Mouse (Mus musculus): ENCODE measurements around the gene Tigd4. TPM values are rescaled to one million over a fixed set of nuclear protein-coding genes. Genes with fewer than 3 reads are reported as not detected.
"Not testable (repeated sequence)": the region's sequence is repeated elsewhere in the genome, so short reads cannot be mapped to it uniquely, and the experiment has no call there.

Tigd4 gene
- total RNA-seq (2014; rRNA removed): not detected in 2 replicates
- not detected in 2 replicates for polyA plus RNA-seq (2012; rRNA removed)

DNA sequence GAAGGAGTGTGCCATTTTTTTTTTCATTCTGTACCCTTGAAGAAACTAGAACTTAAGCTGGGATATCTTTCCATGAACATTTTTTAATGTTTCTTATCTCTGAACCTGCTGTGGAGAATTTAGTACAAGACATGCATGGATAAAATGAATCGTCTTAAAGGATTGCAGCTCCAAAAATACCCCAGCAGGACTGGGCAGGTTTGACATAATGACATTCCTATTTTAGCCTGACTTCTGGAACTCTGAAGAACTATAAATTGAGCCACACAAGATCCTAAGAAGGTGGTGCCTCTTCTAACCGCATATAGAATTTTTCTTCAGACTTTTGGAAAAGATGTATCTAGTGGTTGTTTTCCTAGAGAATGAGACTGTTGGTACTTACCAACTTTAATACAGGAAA lies at the start of gene Tigd4:
Gene Tigd4 (plus strand): TSS at position 301 of the 400 bp plus-strand sequence.
- DNase-seq (ENCODE audit: extremely low read depth, low read depth, low spot score): no peak
- WGBS: 90% methylated on average over 2 of the region's 2 CpGs
- no peaks in the 10 kb centered on the region for H3K36me3 ChIP-seq (ENCODE audit: control insufficient read depth, insufficient read depth, low read length)

DNA sequence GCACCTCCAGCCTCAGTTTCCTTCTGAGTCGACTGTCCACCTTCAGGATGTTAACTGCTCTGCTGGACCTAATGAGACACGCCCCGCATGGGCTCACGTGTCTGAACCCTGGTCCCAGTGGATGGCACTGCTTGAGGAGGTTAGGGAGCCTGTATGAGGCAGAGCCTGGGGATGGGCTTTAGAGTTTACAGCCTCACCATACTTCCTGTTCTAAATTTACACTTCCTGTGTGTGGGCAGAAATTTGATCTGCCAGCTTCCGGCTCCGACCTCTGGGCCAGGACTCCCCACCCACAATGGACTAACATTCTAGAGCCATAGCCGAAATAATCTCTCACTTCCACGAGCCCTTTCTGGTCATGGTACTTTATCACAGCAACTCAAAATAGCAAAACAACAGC lies 46.2 kb upstream of the Tigd4 start:
- no peak overlapping the region for H3K4me3 ChIP-seq (ENCODE audit: insufficient read depth, low read depth, low read length)
- WGBS: 77% methylated on average over 8 of the region's 8 CpGs
- no peak for DNase-seq (ENCODE audit: extremely low read depth, low read depth, low spot score)
- peaks cover 1% of the 10 kb centered on the region; the same call in 1 of the 2 replicates for H3K36me3 ChIP-seq (ENCODE audit: control insufficient read depth, insufficient read depth, low read length)
- peaks cover 5% of the 10 kb centered on the region; the same call in 1 of the 2 replicates for H3K4me1 ChIP-seq (ENCODE audit: control insufficient read depth, insufficient read depth, low read length)
- peaks cover 13% of the 10 kb centered on the region; the same call in 1 of the 2 replicates for H3K79me2 ChIP-seq (ENCODE audit: control insufficient read depth, insufficient read depth, low read length)
- no peak overlapping the region for H3K9ac ChIP-seq (ENCODE audit: low read depth, low read length)
- H3K27me3 ChIP-seq (ENCODE audit: control insufficient read depth, insufficient read depth, low read length): no peaks in the 10 kb centered on the region
- no peak for TF ChIP-seq POLR2A (IDR thresholded peaks at IDR 0.05; ENCODE audit: extremely low read depth, insufficient read depth, low read length)
- no peak overlapping the region for H3K27ac ChIP-seq (replicated peaks; ENCODE audit: insufficient read depth, low read depth, low read length)

More for the DNA sequence above, at the start of gene Tigd4:
- Histone ChIP-seq H3K27me3 (ENCODE audit: control insufficient read depth, insufficient read depth, low read length) (no peaks in the 10 kb centered on the region; the same call in 1 of the 2 replicates), H3K79me2 (ENCODE audit: control insufficient read depth, insufficient read depth, low read length) (no peaks in the 10 kb centered on the region), H3K4me3 (ENCODE audit: insufficient read depth, low read depth, low read length) (no peak within 1 kb of the TSS), H3K4me1 (ENCODE audit: control insufficient read depth, insufficient read depth, low read length) (peaks cover 3% of the 10 kb centered on the region; the same call in 1 of the 2 replicates), H3K9ac (ENCODE audit: low read depth, low read length) (no peak within 1 kb of the TSS), H3K27ac (replicated peaks; ENCODE audit: insufficient read depth, low read depth, low read length) (no peak within 1 kb of the TSS)
- no peak for TF ChIP-seq POLR2A (IDR thresholded peaks at IDR 0.05; ENCODE audit: extremely low read depth, insufficient read depth, low read length)
- no peak for TF ChIP-seq CTCF (IDR thresholded peaks at IDR 0.05; ENCODE audit: low read depth, low read length)

- Histone ChIP-seq H3K9ac (ENCODE audit: low read depth, low read length) (no peak overlapping the region), H3K4me3 (ENCODE audit: insufficient read depth, low read depth, low read length) (no peak overlapping the region), H3K36me3 (ENCODE audit: control insufficient read depth, insufficient read depth, low read length) (no peaks in the 10 kb centered on the region), H3K4me1 (ENCODE audit: control insufficient read depth, insufficient read depth, low read length) (no peaks in the 10 kb centered on the region; the same call in 1 of the 2 replicates), H3K27ac (replicated peaks; ENCODE audit: insufficient read depth, low read depth, low read length) (no peak overlapping the region), H3K27me3 (ENCODE audit: control insufficient read depth, insufficient read depth, low read length) (no peaks in the 10 kb centered on the region), H3K79me2 (ENCODE audit: control insufficient read depth, insufficient read depth, low read length) (peaks cover 29% of the 10 kb centered on the region)
- TF ChIP-seq CTCF (IDR thresholded peaks at IDR 0.05; ENCODE audit: low read depth, low read length) (no peak), POLR2A (IDR thresholded peaks at IDR 0.05; ENCODE audit: extremely low read depth, insufficient read depth, low read length) (no peak)
- DNase-seq (ENCODE audit: extremely low read depth, low read depth, low spot score): no peak
- WGBS: 44% methylated on average over 3 of the region's 3 CpGs
Observed at GRCm38 (mm10) chr3:84555780-84556179, 37.6 kb upstream of the Tigd4 start.

GRCm38 (mm10) chr3:84558301-84558700 lies 35.1 kb upstream of the Tigd4 start:
- TF ChIP-seq POLR2A (IDR thresholded peaks at IDR 0.05; ENCODE audit: extremely low read depth, insufficient read depth, low read length) (no peak), CTCF (IDR thresholded peaks at IDR 0.05; ENCODE audit: low read depth, low read length) (no peak)
- Histone ChIP-seq H3K27ac (replicated peaks; ENCODE audit: insufficient read depth, low read depth, low read length) (no peak overlapping the region), H3K36me3 (ENCODE audit: control insufficient read depth, insufficient read depth, low read length) (no peaks in the 10 kb centered on the region), H3K9ac (ENCODE audit: low read depth, low read length) (no peak overlapping the region), H3K79me2 (ENCODE audit: control insufficient read depth, insufficient read depth, low read length) (peaks cover 27% of the 10 kb centered on the region), H3K4me3 (ENCODE audit: insufficient read depth, low read depth, low read length) (no peak overlapping the region), H3K27me3 (ENCODE audit: control insufficient read depth, insufficient read depth, low read length) (no peaks in the 10 kb centered on the region), H3K4me1 (ENCODE audit: control insufficient read depth, insufficient read depth, low read length) (peaks cover 5% of the 10 kb centered on the region)
- 73% methylated on average over 3 of the region's 3 CpGs for WGBS
- peak; percentile 41 for DNase-seq (ENCODE audit: extremely low read depth, low read depth, low spot score)

DNA sequence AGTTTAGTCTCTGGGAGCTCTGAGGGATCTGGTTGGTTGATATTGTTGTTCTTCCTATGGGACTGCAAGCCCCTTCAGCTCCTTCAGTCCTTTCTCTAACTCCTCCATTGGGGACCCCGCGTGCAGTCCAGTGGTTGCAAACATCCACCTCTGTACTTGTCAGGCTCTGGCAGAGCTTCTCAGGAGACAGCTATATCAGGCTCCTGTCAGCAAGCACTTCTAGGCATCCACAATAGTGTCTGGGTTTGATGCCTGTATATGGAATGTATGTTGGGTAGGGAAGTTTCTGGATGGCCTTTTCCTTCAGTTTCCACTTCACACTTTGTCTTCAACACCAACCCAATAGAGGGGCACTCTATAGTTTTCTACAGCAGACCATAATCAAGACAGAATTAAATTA lies 30.5 kb upstream of the Tigd4 start:
- 100% methylated on average over 2 of the region's 2 CpGs for WGBS
- DNase-seq (ENCODE audit: extremely low read depth, low read depth, low spot score): not testable (repeated sequence)

DNA sequence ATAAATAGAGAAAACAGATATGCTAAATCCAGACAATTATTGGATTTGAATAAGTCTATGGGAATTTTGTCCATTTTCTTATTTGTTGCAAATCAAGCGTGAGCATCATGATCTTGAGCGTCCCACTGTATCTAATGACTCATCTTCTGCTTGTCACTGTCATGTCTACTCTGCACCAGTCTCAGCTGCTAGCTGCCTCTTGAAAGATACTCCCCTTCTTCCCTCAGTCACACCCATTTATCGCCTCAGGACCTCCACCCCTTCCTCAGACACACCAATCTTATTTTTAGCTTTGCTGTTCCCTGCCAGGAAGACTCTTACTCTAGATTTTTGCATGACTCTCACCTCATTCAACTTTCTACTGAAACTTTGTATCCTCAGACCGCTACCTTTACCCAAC lies 30.0 kb upstream of the Tigd4 start:
- no peak overlapping the region for H3K4me3 ChIP-seq (ENCODE audit: insufficient read depth, low read depth, low read length)
- H3K4me1 ChIP-seq (ENCODE audit: control insufficient read depth, insufficient read depth, low read length): peaks cover 6% of the 10 kb centered on the region
- no peak for DNase-seq (ENCODE audit: extremely low read depth, low read depth, low spot score)
- no peak overlapping the region for H3K27ac ChIP-seq (replicated peaks; ENCODE audit: insufficient read depth, low read depth, low read length)
- no peak for TF ChIP-seq CTCF (IDR thresholded peaks at IDR 0.05; ENCODE audit: low read depth, low read length)
- TF ChIP-seq POLR2A (IDR thresholded peaks at IDR 0.05; ENCODE audit: extremely low read depth, insufficient read depth, low read length): no peak
- H3K36me3 ChIP-seq (ENCODE audit: control insufficient read depth, insufficient read depth, low read length): no peaks in the 10 kb centered on the region
- H3K27me3 ChIP-seq (ENCODE audit: control insufficient read depth, insufficient read depth, low read length): no peaks in the 10 kb centered on the region
- 91% methylated on average over 4 of the region's 4 CpGs for WGBS
- H3K9ac ChIP-seq (ENCODE audit: low read depth, low read length): no peak overlapping the region
- peaks cover 20% of the 10 kb centered on the region for H3K79me2 ChIP-seq (ENCODE audit: control insufficient read depth, insufficient read depth, low read length)

More for the DNA sequence above, 30.5 kb upstream of the Tigd4 start:
- not testable (repeated sequence) for H3K9ac ChIP-seq (ENCODE audit: low read depth, low read length); H3K4me3 ChIP-seq (ENCODE audit: insufficient read depth, low read depth, low read length); H3K36me3 ChIP-seq (ENCODE audit: control insufficient read depth, insufficient read depth, low read length); H3K27ac ChIP-seq (replicated peaks; ENCODE audit: insufficient read depth, low read depth, low read length); H3K4me1 ChIP-seq (ENCODE audit: control insufficient read depth, insufficient read depth, low read length); H3K27me3 ChIP-seq (ENCODE audit: control insufficient read depth, insufficient read depth, low read length)
- H3K79me2 ChIP-seq (ENCODE audit: control insufficient read depth, insufficient read depth, low read length): peaks cover 24% of the 10 kb centered on the region

Measured in liver, adult 2 months (tissue).